Mouse (Mus musculus): ENCODE data around the gene Sema3g.

Sema3g gene

GRCm38 (mm10) chr14:31269456-31270100 lies 51.9 kb downstream of the Sema3g start:
- no peak for DNase-seq (ENCODE audit: inconsistent age in 2 of 2, low spot score in 1 of 2)

- no peak for DNase-seq (ENCODE audit: inconsistent age in 2 of 2, low spot score in 1 of 2)
Measured at GRCm38 (mm10) chr14:31271121-31271520, 53.5 kb downstream of the Sema3g start.

- peak; percentile 74 to 92 for DNase-seq (ENCODE audit: inconsistent age in 2 of 2, low spot score in 1 of 2)
Measured at GRCm38 (mm10) chr14:31272164-31272563, 54.5 kb downstream of the Sema3g start.

Measured in adrenal gland, adult (tissue).